Mouse (Mus musculus) fat pad, adult 2 months (tissue): Measurements from ENCODE around the gene Il17rb.

Experiments
- DNase-seq: peaks from one replicate; pipeline ENCODE4 v3.0.0-alpha.2; 2011; ENCODE audit warnings: low read depth, low spot score; ENCODE audit errors: extremely low read depth

Il17rb gene

DNA sequence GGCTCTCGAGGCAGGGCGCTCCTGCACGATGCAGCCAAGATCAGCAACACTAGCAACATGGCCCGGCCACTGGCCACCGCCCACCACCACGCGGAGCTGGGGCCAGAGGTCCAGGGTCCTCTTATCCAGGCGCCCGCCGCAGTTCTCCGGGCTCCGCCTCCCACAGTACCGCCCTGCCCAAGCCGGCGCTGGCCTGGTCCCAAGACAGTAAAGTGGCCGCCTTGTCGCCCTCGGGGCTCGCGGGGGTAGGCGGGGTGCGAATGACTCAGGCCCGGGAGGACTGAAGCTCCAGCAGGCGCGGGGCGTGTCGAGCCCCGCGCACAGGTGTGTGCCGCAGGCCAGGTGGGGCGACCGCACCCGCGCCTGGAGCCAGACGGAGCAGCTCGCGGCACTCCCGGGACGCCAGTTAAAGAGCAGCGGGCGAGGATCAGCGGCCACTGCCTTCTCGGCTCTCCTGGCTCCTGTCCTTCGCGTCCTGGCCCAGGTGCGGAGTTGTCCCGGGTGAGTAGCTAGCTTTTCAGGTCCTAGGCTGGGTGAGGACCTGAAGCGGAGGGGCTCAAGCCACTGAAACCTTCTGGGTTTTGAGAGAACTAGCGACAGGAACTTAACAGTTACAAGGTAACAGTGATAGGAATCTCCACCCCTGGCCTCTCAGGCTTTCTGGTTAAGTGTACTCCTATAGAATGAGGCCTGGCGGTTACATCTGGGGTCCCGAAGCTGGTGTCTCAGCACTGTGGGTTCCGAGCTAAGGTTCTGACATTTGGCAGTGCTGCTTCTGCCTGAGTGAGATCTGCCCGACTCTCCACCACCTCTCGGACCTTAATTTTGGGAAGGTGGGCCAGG is at the start of gene Il17rb, which contains the start of gene Chdh:
TSS of gene Il17rb (minus strand) at position 164 of the 843 bp plus-strand sequence.
TSS of gene Chdh (plus strand) at position 291 of the 843 bp plus-strand sequence.
- DNase-seq, result no peak

DNA sequence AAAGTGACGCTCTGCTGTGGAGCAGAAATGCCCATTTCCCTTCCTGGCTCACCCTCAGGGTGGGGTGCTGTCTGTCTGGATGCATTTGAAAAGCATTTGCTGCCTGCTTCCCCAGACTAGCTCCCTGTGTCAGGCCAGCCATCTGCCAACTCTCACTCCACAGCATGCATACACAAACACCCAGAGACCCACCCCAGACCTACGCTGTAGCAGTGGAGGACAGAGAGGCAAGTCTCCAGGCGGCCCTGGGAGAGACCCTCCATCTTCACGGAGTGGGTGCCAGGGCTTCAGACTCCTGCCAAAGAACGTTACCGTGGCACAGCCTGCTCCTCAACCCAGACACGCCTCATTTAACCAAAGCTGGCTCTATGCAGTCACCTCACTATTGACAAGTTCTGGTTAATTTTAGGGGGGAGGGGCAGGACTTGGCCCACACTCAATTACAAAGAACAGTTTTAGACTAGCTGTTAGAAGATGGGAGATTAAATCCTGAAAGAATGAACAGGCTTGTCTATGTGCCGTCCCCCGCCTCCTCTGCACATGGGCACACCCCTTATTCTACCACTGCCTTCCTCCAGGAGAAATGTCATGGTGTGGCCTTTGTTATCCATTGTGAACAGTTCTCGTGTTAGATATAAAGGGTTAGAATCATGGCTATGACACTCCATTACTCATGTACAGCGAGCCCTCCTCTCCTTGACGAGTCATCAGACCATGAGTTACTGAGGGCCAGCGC is 47.5 kb upstream of the Il17rb start:
- DNase-seq, result no peak

DNA sequence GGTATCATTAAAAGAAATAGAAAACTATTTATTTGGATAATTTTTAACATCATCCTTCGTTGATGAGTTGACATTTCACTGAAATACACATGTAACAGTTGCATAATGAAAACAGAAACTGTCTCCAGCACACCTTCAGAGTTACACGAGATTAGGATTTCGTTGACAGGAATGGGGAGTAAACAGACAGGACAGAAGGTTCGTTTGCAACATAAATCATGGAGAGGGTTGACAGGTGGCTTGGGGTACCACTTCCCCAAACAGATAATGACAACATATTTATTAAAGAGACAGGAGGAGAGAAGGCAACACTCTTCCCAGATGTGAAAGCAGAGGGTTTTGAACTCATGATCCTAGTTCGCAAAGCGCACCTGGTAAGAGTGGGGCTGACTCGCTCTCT is 46.2 kb upstream of the Il17rb start:
- no peak for DNase-seq

DNA sequence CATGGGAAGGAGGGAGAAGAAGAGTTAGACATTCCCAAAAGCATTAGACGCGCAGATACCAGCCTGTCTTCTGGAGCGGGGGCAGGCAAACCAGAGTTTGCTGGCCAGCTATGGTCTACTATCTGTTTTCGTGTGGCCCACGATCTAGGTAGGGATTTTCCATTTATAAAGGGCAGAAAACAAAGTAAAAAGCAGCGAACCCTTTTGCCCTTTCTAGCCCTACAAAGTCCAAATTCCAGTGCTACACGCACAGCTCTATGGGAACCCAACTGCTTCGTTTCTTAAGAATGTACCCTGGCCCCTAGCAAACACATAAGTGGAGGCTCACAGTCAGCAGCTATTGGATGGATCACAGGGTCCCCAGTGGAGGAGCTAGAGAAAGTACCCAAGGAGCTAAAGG is 41.6 kb upstream of the Il17rb start:
- DNase-seq, result no peak

DNA sequence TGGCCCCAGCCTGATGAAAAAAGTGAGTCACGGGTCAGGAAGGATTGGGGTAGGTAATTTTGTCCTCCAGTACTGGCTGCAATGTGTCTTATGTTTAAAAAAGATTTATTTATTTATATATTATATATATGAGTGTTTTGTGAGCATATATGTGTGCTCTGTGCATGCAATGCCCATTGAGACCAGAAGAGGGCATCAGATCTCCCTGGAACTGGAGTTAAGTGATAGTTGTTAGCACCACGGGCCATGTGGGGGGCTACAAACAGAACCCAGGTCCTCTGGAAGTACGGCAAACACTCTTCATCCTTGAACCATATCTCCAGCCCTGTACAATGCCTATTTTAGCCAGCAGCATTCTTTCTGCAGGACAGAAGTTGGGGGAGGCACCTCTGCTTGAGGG is 39.4 kb upstream of the Il17rb start:
- no peak for DNase-seq

DNA sequence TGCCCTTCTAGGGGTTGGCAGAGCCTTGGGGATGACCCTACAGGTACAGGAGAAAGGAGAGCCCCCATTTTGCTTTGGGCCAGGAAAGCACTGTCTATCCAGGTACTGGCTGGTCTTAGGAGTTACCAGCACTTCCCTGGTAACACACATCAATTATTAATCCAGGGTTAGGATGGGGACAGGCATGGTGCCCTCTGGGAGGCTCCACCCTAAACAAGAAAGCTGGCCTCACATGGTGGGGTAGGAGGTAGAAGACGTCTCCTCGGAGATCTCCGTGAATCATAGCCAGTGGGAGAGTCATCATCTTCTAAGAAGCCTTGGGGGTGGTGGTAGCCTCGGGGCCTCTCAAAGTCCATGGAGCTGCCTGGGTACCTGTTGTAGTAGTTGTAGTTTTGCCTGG is 38.3 kb upstream of the Il17rb start:
- no peak for DNase-seq

DNA sequence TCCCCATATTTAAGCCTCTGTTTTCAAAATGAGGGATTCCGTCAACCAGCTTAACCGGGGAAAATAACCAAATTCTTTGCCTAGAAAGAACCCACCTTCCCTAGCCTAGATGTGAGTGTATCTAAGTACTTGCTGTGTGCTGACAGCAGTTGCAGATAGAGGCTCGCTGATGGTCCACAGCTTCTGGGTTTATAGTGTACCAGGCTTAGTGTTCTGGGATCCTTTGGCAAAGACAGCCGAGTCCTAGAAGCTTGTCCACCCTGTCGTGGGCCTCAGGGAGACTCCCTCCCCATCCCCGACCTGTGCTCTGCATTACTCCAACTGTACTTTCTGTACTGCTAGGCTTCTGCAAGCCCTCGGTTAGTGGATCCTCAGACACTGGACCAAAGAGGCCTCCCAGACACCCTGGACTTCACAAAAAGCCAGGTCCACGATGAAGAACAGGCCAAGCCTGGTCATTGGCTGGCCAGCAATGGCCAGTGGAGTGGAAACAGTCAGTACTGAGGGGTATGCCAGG is 37.1 kb upstream of the Il17rb start:
- no peak for DNase-seq

DNA sequence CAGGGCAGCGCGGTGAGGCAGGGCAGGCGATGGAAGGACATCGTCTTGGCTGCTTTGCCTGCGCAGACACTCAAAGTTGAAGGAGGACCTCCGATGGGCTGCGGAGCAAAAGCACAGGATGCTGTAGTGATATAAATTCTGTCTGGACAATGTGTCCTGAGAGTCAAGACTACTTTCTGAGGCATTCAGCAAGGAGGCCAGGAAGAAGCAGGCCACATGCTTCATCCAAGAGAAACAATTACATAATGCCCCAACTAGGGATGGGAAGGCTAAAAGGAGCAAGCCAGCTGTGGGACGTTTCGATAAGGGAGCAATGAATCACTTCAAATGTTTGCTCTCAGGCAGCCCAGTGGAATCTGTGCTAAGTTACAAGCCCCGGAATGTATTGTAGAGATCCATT is 36.5 kb upstream of the Il17rb start:
- DNase-seq, result no peak

DNA sequence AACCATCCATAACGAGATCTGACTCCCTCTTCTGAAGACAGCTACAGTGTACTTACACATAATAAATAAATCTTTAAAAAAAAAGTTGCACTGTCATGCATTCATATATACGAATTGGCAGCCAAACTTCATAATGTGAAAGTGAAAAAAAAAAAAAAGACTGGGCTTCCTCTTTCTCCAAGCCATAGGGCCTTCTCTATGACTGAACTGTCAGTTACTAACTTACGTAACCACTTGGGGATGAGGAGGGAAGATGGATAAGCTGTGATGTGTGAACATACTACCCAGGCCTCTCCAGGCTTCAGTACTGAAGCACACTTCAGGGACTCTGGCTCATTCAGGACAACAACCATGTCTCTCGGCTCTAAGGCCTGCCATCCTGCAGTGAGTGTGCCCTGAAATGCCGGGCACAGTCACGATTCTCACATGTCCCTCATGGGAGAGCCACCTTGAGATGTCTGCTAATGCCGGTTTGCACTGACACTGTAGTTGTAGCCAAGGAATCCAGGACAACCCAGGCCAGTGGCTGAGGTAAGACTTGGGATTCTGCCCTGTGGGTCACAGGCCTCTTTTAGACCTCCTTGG is 34.8 kb upstream of the Il17rb start:
- no peak for DNase-seq

DNA sequence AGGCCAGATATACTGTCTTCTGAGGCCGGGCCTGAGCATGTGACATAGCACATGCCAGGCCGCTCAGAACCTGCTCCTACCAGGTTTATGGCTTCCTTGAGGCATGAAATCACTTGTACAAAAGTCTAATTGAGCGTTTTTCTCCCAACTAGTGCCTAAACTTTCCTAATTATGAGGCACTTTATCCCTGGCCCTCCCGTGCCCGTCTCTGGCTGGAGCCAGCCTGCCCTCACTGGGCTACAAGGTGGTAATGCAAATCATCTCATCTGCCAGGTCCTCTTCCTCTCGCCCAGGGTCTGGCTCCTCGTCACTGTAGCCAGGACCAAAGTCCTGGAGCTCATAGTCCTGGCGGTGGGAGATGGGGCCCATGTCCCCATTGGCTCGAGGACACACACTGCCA is 33.1 kb upstream of the Il17rb start:
- DNase-seq, result no peak

DNA sequence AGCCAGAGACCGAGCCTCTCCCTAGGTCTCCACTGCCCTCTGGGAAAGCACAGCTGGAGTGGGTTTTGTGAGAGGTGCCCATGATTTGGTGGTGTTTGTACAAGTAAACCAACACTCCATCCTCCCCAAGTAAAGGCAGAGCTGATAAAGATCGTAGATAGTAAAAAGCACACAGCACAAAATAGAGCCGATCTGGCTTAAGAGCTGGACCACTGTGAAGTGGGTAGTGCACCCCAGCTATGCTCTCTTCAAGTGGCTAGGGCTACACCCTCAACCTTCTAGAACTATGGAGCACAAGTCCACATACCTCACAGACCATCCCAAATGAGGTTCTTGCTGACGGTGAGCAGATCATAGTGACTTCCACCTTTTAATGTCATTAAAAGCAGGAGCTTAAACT is 30.7 kb upstream of the Il17rb start:
- DNase-seq, result no peak

DNA sequence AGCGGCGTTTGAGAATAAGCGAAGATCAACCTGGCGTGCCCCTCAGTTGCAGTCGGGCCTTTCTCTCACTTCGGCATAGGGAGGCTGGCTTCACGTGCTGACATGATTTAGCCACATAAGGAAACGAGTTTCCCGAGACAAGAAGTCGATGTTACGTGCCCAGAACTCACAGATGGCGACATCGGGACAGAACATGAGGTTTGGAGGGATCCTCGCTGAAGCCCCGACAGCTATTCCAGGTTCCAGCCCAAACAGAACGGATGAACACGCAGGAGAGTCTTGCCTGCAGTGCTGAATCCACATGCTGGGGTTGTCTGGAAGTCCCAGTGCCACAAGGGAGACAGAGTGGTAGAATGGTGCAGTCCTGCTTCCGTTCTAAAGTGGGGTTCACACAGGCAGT is 29.7 kb upstream of the Il17rb start:
- no peak for DNase-seq

DNA sequence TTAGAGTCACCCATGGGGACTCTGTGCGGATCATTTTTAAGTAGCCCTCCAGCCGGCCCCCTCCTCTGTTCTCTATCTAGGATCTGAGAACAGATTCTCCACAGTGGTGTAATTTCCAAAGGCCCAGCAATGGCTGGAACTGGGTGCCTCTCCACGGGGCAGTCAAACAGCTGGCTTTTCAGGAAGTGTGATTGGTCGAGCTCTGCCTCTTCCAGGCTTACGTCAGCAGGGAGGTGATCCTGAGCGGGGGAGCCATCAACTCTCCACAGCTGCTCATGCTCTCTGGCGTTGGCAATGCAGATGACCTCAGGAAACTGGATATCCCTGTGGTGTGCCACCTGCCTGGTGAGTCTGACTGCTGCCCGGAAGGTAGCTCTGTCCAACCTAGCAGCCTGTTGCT is 24.7 kb upstream of the Il17rb start:
- DNase-seq, result no peak

DNA sequence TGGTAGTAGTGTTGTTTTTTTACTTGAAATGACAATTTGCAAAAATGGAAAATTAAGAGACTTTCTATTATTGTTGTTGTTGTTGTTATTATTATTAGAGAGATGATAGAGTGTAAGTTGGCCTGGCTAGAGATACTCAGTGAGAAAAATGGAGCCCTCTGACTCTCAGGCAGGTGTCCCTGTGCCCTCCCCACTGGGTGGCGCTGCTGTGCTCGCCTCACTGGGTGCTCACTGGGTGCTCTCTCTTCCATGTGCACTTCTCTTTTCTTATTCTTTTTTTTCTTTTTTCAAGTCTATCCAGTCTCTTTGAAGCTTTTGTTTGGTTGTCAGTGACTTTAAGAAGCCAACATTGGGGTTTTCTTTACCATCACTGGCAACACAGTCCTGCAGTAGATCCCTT is 18.7 kb upstream of the Il17rb start:
- DNase-seq, result no peak

DNA sequence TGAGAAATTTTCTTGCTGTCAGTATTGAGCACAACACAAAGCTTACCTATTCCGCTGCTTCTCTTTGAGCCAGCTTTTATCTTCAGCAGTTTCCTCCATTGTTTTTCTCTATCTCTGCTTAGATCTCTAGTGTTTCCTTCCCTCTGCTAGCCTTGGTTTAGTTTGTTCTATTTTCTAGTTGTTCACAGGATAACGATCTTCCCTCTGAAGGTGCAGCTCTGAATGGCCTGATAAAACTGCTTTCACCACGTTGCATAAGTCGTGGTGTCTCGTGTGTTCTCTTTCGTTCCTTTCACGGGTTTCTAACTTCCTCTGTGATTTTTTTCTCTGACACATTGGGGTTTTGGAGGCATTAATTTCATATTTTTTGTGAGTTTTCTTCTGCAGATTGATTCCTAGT is 15.7 kb upstream of the Il17rb start:
- no peak for DNase-seq

DNA sequence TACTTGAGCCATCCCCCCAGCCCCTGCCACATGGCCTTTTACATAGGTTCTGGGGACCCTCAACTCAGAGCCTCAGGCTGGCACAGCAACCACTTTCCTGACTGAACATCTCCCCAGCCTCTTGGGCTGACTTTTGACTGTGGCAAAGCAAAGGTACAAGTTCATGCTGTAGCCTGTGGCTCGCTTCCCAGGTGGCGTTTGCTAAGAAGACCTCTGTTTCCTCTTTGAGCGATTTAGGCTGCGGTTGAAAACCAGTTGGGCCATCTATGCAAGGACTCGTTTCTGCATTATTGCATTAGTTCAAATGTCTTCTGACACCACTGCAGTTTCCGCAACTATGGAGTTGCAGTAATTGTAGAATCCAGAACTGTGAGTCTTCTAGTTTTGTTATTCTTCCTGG is 13.8 kb upstream of the Il17rb start:
- no peak for DNase-seq

DNA sequence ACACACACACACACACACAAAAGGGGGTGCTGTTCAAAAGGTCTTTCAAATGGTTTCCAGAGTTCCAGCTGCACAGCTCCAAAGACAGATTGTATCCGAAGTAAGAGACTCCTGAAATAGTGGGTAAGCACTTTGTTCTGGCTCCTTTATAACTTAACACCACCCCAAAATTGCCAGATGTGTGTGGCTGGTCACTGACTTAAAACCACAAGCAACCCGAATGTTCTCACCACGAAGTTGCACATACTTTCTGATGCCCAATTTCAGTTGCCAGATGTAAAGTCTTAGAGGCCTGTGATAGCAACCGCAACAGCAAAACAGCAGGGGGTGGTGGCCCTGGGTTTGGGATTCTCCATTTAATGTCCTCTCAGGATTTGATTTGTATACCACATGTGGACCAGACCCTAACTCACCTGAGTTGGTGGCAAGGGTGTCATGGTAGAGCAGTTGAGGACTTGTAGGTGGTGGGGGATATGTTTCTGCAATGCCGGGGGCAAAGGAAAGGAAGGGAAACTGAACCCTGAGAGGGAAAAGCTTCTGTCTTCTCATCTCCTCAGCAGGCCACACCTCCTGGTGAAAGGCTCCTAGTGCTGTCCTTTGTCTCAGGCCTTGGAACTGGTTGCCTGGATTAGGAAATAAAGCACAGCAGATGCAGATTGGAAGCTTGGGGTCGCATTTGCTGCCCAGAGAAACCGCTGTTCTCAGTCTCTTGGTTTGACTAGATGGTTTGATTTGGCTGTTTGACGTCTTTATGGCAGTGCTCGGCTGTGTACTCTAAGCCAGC is 11.3 kb upstream of the Il17rb start:
- no peak for DNase-seq

DNA sequence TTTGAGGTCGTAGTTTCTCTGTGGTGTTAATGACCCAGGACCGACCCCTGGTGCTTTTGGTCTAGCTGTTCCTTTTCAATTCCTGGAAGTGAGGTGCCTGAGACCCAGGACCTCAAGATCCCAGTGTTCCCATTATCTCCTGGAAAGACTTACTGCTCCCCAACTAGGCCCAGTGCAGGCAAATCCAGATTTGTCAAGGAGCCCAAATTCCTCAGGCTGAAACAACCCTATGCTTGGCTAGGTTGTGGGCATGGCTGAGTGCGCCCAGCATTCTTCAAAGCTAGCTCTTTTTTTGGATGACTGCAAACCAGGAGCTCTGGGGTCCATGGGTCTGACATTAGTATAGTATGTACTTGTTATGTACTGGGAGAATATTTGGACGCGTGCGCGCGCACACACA is 10.7 kb upstream of the Il17rb start:
- no peak for DNase-seq

DNA sequence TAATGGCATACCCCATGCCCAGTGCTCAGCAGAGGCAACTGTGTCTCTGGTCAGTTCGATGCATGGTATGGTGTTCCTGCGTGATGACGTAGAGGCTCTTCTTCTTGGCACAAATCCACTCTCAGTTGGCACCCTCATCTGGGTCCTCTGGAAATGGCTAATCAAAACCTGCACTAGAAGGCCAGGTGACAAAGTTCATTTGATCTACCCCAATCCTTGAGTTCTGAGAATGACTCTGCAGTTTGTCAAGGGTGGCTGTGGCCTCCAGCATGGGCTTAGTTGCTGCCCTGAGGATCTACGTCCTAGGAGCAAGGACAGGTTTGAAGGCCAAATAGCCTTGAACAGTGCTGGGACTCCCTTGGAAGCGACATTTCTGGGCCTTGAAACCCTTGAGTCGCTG is 10.2 kb upstream of the Il17rb start:
- no peak for DNase-seq

DNA sequence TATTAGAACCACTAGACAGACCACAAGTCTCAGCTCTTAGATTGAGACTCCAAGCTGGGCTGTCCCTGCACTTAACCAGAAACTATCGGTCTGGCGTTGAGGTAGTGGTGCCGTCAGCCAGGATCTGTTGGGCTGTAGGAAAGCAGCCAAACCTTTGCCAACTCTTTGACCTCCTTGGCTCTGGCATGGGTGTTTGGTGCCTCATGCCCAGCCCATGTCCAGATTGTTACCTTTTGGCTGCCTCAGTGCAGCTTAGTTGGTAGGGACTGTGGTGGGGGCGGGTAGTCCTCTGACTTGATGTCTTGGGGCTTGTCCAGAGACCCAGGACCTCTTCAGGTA is 9.7 kb upstream of the Il17rb start:
- no peak for DNase-seq

DNA sequence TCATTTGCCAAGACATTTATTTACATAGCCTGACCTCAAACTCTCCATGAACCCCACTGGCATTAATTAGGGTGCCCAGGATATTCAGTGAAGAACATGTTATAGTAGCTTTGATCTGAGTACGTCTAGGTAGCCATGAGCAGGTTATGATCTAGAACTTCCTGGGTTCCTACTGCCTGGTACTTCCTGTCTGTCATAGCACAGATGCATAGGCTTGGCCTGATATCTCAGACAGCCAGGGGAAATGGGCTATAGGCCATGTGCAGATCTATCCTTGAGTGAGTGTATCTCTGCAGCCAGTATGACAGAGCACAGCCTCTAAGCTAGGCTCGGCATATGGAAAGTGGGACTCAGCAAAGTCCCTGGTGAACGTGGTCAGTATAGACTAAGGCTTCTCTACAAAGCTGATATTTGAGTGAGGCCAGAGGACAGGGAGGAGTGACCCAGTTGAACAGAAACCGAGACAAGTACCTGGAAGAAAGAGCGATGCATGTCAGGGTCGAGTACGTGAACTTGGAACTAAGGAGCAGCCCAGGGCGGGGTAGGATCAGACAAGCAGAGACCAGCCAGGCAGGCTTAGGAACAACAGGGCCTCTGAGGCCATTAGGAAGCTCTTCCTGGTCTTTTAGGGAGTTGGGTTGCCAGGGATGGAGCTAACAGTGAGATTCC is 9.2 kb upstream of the Il17rb start:
- DNase-seq, result no peak
